Mouse (Mus musculus) CD8-positive naive resting alpha-beta T cell, adult 57 days (primary cell): Measurements from ENCODE around the gene Cd19. TPM values are rescaled to one million over a fixed set of nuclear protein-coding genes. Genes with fewer than 3 reads are reported as not detected.

ENCODE experiments used
- total RNA-seq: library from RNA; stranded (reverse); gene quantifications from one replicate; pipeline ENCODE4 v1.2.4, GENCODE M21; 2023

Cd19 gene
- total RNA-seq: 78.2 TPM

GRCm38 (mm10) chr7:126414725-126415124 is at the start of gene Cd19:
Gene Cd19, minus strand, starts transcription at chr7:126414889.

GRCm38 (mm10) chr7:126463004-126463403 is 48.3 kb upstream of the Cd19 start, which contains the start of gene Atp2a1:
Gene Atp2a1, minus strand, starts transcription at chr7:126463108.

GRCm38 (mm10) chr7:126428631-126429502 is 14.2 kb upstream of the Cd19 start, which contains the start of gene Rabep2:
Gene Rabep2, plus strand, starts transcription at chr7:126428759.

GRCm38 (mm10) chr7:126396298-126397119 is 18.2 kb downstream of the Cd19 start, which contains the start of gene Nfatc2ip:
Gene Nfatc2ip, minus strand, starts transcription at chr7:126396737.

GRCm38 (mm10) chr7:126377278-126378158 is 37.2 kb downstream of the Cd19 start, which contains the start of gene Spns1:
Gene Spns1, minus strand, starts transcription at chr7:126377450.

GRCm38 (mm10) chr7:126369393-126369792 is 45.3 kb downstream of the Cd19 start, which contains the start of gene Lat:
Gene Lat, minus strand, starts transcription at chr7:126369570.

Other genes with a start within 250 kb of the Cd19 start
- 159 TPM for gene Xpo6, start 214.4 kb downstream of the Cd19 start, total RNA-seq
- gene Sbk1, start 142.3 kb downstream of the Cd19 start, total RNA-seq: 59.1 TPM
- 568 TPM for gene Lat, start 45.3 kb downstream of the Cd19 start, total RNA-seq
- gene Spns1, start 37.4 kb downstream of the Cd19 start, total RNA-seq: 86.1 TPM
- gene Nfatc2ip, start 18.2 kb downstream of the Cd19 start, total RNA-seq: 22.8 TPM
- 36.5 TPM for gene Rabep2, start 13.9 kb upstream of the Cd19 start, total RNA-seq
- 1.3 TPM for gene Atp2a1, start 48.2 kb upstream of the Cd19 start, total RNA-seq
- 93.6 TPM for gene Sh2b1, start 60.5 kb upstream of the Cd19 start, total RNA-seq
- 43.1 TPM for gene Tufm, start 72.5 kb upstream of the Cd19 start, total RNA-seq
- gene Atxn2l, start 88.5 kb upstream of the Cd19 start, total RNA-seq: 201 TPM
- 132 TPM for gene Eif3c, start 151.5 kb upstream of the Cd19 start, total RNA-seq
- 3.3 TPM for gene Apobr, start 170.1 kb upstream of the Cd19 start, total RNA-seq
- gene Cln3, start 170.9 kb upstream of the Cd19 start, total RNA-seq: 99.4 TPM
- gene Il27, start 180.1 kb upstream of the Cd19 start, total RNA-seq: not detected
- not detected for gene Nupr1, start 216.0 kb upstream of the Cd19 start, total RNA-seq
- gene Sgf29, start 234.4 kb upstream of the Cd19 start, total RNA-seq: 56.0 TPM